ENCODE assay signal across 14 mouse cellular contexts in genomic region chr12:79865179-79865552, GRCm38 (mm10).
DNase-seq lines count a peak whose midpoint lies in the region; ATAC-seq and TF ChIP-seq lines count a peak whose summit lies in the region.
"Had no signal": no experiment of that assay in that cellular context is flagged by ENCODE, and none has a peak within 500 bp of the region (broad histone marks: within the 10 kb centered on the region; RNA-seq: fewer than 3 reads in every experiment).

No protein-coding gene starts in this region.

- no peak overlapping the region for H3K9ac ChIP-seq in intestine, embryonic 15.5 days
- H3K9ac ChIP-seq in intestine, embryonic 16.5 days (ENCODE audit: low read depth, low read length), result no peak overlapping the region
- no peak overlapping the region for H3K9ac ChIP-seq in embryonic facial prominence, embryonic 14.5 days (ENCODE audit: low read depth, low read length)
- H3K9ac ChIP-seq: forebrain, embryonic 15.5 days; hindbrain, embryonic 13.5 days; liver, embryonic 14.5 days had no signal

- no peak for TF ChIP-seq CTCF in G1E (IDR thresholded peaks at IDR 0.05; ENCODE audit: low read depth, low read length)

- no peak overlapping the region for H3K4me2 ChIP-seq in intestine, embryonic 15.5 days (replicated peaks)
- H3K4me2 ChIP-seq in intestine, embryonic 16.5 days (ENCODE audit: low read depth, low read length), result no peak overlapping the region
- no peak overlapping the region for H3K4me2 ChIP-seq in embryonic facial prominence, embryonic 14.5 days (ENCODE audit: low read depth, low read length)
- H3K4me2 ChIP-seq: forebrain, embryonic 15.5 days; hindbrain, embryonic 13.5 days had no signal

- H3K36me3 ChIP-seq in intestine, embryonic 15.5 days, result no peaks in the 10 kb centered on the region
- no peaks in the 10 kb centered on the region for H3K36me3 ChIP-seq in intestine, embryonic 16.5 days (ENCODE audit: control insufficient read depth, insufficient read depth, low read length)
- peaks cover 18% of the 10 kb centered on the region for H3K36me3 ChIP-seq in G1E (replicated peaks)
- H3K36me3 ChIP-seq in embryonic facial prominence, embryonic 14.5 days (ENCODE audit: control insufficient read depth, insufficient read depth, low read length), result no peaks in the 10 kb centered on the region
- H3K36me3 ChIP-seq in limb, embryonic 10.5 days, result 0 out of 2 replicates have a peak, but pooled peaks cover 3% of the 10 kb centered on the region
- H3K36me3 ChIP-seq: forebrain, embryonic 15.5 days; hindbrain, embryonic 13.5 days had no signal

- peak; percentile 77 for DNase-seq in G1E (ENCODE audit: low spot score)
- DNase-seq in embryonic facial prominence, embryonic 14.5 days (ENCODE audit: low spot score), result no peak
- no peak for DNase-seq in limb, embryonic 10.5 days (ENCODE audit: low spot score)
- no peak for DNase-seq in yolk sac, embryonic 10.5 days (ENCODE audit: low spot score)
- no peak for DNase-seq in ovary, postnatal 10 days (ENCODE audit: low spot score)
- DNase-seq in cerebellum, postnatal 36 days, result no peak
- DNase-seq: cerebellum, adult 8-10 months; right cerebral cortex, adult 18-20 months; thymus, postnatal 25 days had no signal

- no peaks in the 10 kb centered on the region for H3K27me3 ChIP-seq in intestine, embryonic 15.5 days (replicated peaks)
- no peaks in the 10 kb centered on the region for H3K27me3 ChIP-seq in intestine, embryonic 16.5 days (replicated peaks; ENCODE audit: control insufficient read depth, insufficient read depth, low read length)
- H3K27me3 ChIP-seq in G1E (ENCODE audit: insufficient read depth, low read length), result no peaks in the 10 kb centered on the region
- no peaks in the 10 kb centered on the region for H3K27me3 ChIP-seq in embryonic facial prominence, embryonic 14.5 days (replicated peaks; ENCODE audit: control insufficient read depth, insufficient read depth, low read length)
- H3K27me3 ChIP-seq in limb, embryonic 10.5 days (ENCODE audit: low read depth, poor library complexity, severe bottlenecking), result no peaks in the 10 kb centered on the region
- H3K27me3 ChIP-seq: forebrain, embryonic 15.5 days; hindbrain, embryonic 13.5 days had no signal

- no peaks in the 10 kb centered on the region; the same call in 1 of the 2 replicates for H3K9me3 ChIP-seq in intestine, embryonic 15.5 days
- 0 out of 2 replicates have a peak, but pooled peaks cover 2% of the 10 kb centered on the region for H3K9me3 ChIP-seq in intestine, embryonic 16.5 days (ENCODE audit: control insufficient read depth, low read length)
- peaks cover 21% of the 10 kb centered on the region for H3K9me3 ChIP-seq in G1E (replicated peaks)
- peaks cover 8% of the 10 kb centered on the region; the same call in 1 of the 2 replicates for H3K9me3 ChIP-seq in embryonic facial prominence, embryonic 14.5 days (ENCODE audit: control insufficient read depth, low read length)
- H3K9me3 ChIP-seq in limb, embryonic 10.5 days (replicated peaks), result no peaks in the 10 kb centered on the region; the same call in 1 of the 2 replicates
- H3K9me3 ChIP-seq: forebrain, embryonic 15.5 days had no signal

- 50% methylated on average over 6 of the region's 6 CpGs for whole genome bisulfite sequencing in intestine, embryonic 15.5 days
- WGBS in intestine, embryonic 16.5 days, result 50% methylated on average over 6 of the region's 6 CpGs
- 40% methylated on average over 6 of the region's 6 CpGs for WGBS in embryonic facial prominence, embryonic 14.5 days
- WGBS in limb, embryonic 10.5 days, result 67% methylated on average over 6 of the region's 6 CpGs

- 0 out of 2 replicates have a peak overlapping the region, but pooled peaks have one; percentile 44 for H3K27ac ChIP-seq in intestine, embryonic 15.5 days
- H3K27ac ChIP-seq in intestine, embryonic 16.5 days (ENCODE audit: low read length), result no peak overlapping the region
- H3K27ac ChIP-seq in embryonic facial prominence, embryonic 14.5 days (replicated peaks; ENCODE audit: low read depth, low read length), result peak overlapping the region; percentile 73
- H3K27ac ChIP-seq in limb, embryonic 10.5 days, result peak overlapping the region; percentile 69
- H3K27ac ChIP-seq: forebrain, embryonic 15.5 days; hindbrain, embryonic 13.5 days; liver, embryonic 14.5 days had no signal

- peaks cover 9% of the 10 kb centered on the region for H3K4me1 ChIP-seq in intestine, embryonic 15.5 days (replicated peaks)
- H3K4me1 ChIP-seq in intestine, embryonic 16.5 days (ENCODE audit: control insufficient read depth, insufficient read depth, low read length), result peaks cover 5% of the 10 kb centered on the region
- H3K4me1 ChIP-seq in G1E (ENCODE audit: insufficient read depth, low read depth, low read length), result peaks cover 53% of the 10 kb centered on the region
- peaks cover 26% of the 10 kb centered on the region for H3K4me1 ChIP-seq in embryonic facial prominence, embryonic 14.5 days (ENCODE audit: control insufficient read depth, insufficient read depth, low read length)
- H3K4me1 ChIP-seq in limb, embryonic 10.5 days, result peaks cover 25% of the 10 kb centered on the region
- H3K4me1 ChIP-seq: forebrain, embryonic 15.5 days had no signal

- no peak for ATAC-seq in intestine, embryonic 15.5 days
- no peak for ATAC-seq in intestine, embryonic 16.5 days
- ATAC-seq in G1E (ENCODE audit: extremely low read depth, insufficient number of reproducible peaks, low FRiP score, poor library complexity, severe bottlenecking), result peak; percentile 81
- ATAC-seq in embryonic facial prominence, embryonic 14.5 days (ENCODE audit: low read depth), result peak; percentile 50; the same call in 1 of the 2 replicates
- ATAC-seq: forebrain, embryonic 15.5 days had no signal

- no peak overlapping the region for H3K4me3 ChIP-seq in intestine, embryonic 15.5 days (replicated peaks)
- no peak overlapping the region for H3K4me3 ChIP-seq in intestine, embryonic 16.5 days (ENCODE audit: low read length)
- peak overlapping the region; percentile 66; the same call in 1 of the 2 replicates for H3K4me3 ChIP-seq in G1E (ENCODE audit: low read depth, low read length)
- no peak overlapping the region for H3K4me3 ChIP-seq in embryonic facial prominence, embryonic 14.5 days (ENCODE audit: low read depth, low read length)
- no peak overlapping the region for H3K4me3 ChIP-seq in limb, embryonic 10.5 days
- H3K4me3 ChIP-seq: forebrain, embryonic 15.5 days; hindbrain, embryonic 13.5 days had no signal

Comparison
In these comparisons a context has a peak if more than half of its experiments do, and no peak if none do; other contexts are left out.
1. ATAC-seq: peak in G1E (single experiment) and embryonic facial prominence, embryonic 14.5 days (single experiment); none in intestine, embryonic 15.5 days (single experiment) and intestine, embryonic 16.5 days (single experiment).